Mouse (Mus musculus): ENCODE measurements at regions not wholly inside any gene's neighbourhood (a gene's known extent, or its start where the extent isn't known, plus 50 kb on each side); places are given as distances from the start of the nearest gene placed in this dataset.

DNA sequence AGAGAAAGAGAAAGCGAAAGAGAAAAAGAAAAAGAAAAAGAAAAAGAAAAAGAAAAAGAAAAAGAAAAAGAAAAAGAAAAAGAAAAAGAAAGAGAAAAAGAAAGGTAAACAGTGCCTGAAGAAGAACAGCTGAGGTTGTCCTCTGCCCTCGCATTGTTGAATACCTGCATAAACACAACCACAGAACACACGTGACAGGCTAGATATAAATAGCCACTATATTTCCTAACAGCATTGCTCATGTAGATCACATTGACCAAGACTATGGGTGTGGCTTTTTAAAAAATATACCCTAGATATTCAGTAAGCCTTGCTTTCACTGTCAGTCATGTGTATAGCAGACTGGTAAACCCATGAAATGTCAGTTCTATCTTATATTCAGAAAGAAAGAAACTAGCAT lies 211.5 kb downstream of the Basp1 start:
- no peak for TF ChIP-seq CTCF (IDR thresholded peaks at IDR 0.05; ENCODE audit: low read depth, low read length)
- TF ChIP-seq POLR2A (IDR thresholded peaks at IDR 0.05; ENCODE audit: insufficient read depth, low read length), result no peak
- no peak for TF ChIP-seq EP300 (IDR thresholded peaks at IDR 0.05; ENCODE audit: insufficient read depth, low read depth, low read length)

All from ES-Bruce4 (cell line).